Mouse (Mus musculus) gastrocnemius, adult 18-20 months (tissue): Measurements from ENCODE around the gene 3110082I17Rik. TPM values are rescaled to one million over a fixed set of nuclear protein-coding genes. Genes with fewer than 3 reads are reported as not detected.

ENCODE experiments used
- DNase-seq: peaks from one replicate; pipeline ENCODE4 v3.0.0; 2021; ENCODE audit warnings: low spot score
- long read RNA-seq, 2 experiments: library from polyadenylated mRNA; stranded (forward); transcript quantifications; one replicate each; pipeline ENCODE4 v2.0.0; 2021
- total RNA-seq, 2 experiments: library from RNA; stranded (reverse); gene quantifications; 2 replicates each; pipeline ENCODE4 v1.2.3; 2021

Gene 3110082I17Rik
- 10 to 100 TPM in 1 of 2 experiments, 1 to 10 TPM in 1; 9.6 to 10.4 TPM for total RNA-seq
- long read RNA-seq, experiment 1, transcript 3110082I17Rik-201 (5 exons, 1,429 nt), result major isoform, 12 of 16 reads
- long read RNA-seq, experiment 1, partial matches to known transcripts, result 0 of 16 reads
- long read RNA-seq, experiment 1, other reads (novel, unspliced or antisense), result 4 of 16 reads
- long read RNA-seq, experiment 2, transcript 3110082I17Rik-201 (5 exons, 1,429 nt), result major isoform, 7 of 15 reads
- long read RNA-seq, experiment 2, partial matches to known transcripts, result 2 of 15 reads
- long read RNA-seq, experiment 2, other reads (novel, unspliced or antisense), result 6 of 15 reads

DNA sequence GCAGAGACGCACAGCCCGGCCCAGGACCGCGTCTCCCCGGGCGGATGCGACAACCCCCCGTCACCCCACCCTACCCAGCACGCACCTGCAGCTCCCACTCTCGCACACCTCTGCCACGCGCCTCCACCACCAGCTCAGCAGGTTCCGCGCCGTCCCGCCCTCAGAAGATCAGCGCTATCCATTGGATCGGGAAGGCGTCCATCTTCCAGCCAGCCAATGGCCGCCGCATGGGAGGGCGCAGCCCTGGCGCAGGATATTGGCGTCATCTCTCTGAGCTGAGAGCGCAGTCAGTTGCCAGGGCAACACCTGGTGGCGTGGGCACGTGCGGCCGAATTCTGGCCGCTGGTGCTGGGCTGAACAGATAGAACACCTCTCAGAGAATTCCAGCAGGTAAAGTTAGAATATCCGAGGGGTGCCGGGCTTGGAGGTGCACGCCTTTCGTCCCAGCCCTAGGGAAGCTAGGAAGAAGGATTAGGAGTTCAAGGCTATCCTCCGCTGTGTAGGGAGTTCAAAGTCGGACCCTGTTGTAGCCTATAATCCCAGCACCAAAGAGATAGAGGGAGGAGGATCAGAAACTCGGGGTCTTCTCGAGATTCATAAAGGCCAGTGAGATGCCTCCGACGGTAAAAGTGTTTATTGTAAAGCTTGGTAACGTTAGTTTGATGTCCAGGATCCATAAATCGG lies at the start of gene 3110082I17Rik:
Gene 3110082I17Rik, minus strand, starts transcription at position 144 of the 684 bp plus-strand sequence.
- peak; percentile 98 for DNase-seq

DNA sequence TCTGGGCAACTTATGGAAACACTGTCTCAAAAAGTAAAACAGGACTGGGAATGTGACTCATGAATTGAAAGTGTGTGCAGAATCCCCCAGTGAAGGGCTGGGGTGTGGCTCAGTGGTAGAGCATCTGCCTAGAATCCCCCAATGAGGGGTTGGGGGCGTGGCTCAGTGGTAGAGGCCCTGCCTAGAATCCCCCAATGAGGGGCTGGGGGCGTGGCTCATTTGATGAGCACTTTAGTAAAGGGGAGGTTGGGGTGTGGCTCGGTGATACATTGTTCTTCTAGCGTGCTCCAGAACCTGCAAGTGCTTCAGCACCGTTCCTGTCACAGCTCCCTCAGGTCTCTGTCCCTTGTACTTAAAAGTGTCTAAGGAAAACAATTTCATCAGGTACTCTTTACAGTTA lies 45.9 kb upstream of the 3110082I17Rik start:
- DNase-seq, result no peak

DNA sequence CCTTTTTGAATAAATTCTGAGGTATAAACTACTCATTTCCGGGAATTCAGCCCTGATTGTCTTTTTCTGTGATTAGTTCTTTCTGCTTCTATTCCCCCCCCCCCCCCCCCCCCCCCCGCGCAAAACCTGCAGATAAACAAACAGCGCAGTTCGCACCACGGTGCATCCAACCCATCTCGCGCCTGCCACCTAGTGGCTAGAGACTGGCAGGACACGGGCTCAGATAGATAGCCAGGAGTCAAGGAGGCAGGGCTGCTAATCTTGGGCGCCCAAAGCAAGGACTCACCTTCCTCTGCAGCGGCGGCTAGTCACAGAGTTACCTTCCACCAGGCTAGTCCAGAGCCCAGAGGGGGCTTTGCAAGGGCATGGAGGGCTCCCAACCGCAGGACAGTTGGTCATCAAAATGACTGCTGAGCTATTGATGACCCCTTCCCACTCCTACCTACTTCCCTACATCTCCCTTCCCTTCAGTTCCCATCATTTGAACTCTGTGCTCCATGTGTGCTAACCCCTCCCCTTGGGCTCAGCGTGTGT lies 44.8 kb upstream of the 3110082I17Rik start:
- peak; percentile 83 for DNase-seq

DNA sequence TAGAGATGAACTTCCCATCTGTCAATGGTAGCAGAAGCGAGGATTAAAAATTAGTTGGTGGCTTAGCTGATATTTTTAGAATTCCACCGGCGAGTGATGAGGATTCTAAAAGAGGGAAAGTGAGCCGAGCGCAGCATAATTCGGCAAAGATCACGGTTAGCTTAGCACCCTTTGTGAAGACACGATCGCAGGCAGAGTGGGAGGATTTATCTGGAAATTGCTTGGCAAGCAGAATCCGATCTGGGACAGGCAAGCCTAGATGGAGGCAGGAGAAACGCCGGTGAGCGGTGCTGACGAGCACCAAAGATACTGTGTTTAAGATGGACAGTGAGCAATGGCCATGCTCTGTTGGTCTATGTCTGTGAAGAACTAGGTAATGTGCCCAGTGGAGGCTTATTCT lies 42.0 kb upstream of the 3110082I17Rik start:
- no peak for DNase-seq

DNA sequence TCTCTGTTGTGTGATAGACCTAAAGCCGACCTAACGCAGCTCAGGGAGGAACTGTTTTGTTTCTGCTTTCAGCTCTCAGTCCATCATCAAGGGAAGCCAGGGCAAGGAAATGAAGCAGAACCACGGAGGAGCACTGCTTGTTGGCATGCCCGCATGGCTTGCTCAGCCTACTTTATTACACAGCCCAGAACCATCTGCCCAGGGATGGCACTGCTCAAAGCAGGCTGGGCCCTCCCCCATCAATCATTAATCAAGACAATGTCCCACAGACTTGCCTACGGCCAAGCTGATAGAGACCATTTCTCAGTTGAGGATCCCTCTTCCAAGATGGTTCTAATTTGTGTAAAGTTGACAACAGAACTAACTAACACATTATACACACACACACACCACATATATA lies 38.5 kb upstream of the 3110082I17Rik start:
- DNase-seq, result no peak

DNA sequence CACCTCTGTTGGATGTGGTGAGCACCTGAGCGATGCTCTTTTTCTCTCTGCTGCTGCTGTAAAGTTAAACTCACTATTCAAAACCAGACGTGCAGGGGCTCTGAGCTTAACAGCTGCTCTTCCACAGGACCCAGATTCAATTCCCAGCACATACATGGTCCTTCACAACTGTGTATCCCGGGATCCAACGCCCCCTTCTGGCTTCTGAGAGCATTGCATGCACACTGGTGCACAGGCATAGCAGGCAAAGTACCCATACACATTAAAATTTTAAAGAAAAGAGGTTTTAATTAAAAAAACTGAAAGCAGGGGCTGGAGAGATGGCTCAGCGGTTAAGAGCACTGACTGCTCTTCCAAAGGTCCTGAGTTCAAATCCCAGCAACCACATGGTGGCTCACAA lies 36.6 kb upstream of the 3110082I17Rik start:
- DNase-seq, result no peak

DNA sequence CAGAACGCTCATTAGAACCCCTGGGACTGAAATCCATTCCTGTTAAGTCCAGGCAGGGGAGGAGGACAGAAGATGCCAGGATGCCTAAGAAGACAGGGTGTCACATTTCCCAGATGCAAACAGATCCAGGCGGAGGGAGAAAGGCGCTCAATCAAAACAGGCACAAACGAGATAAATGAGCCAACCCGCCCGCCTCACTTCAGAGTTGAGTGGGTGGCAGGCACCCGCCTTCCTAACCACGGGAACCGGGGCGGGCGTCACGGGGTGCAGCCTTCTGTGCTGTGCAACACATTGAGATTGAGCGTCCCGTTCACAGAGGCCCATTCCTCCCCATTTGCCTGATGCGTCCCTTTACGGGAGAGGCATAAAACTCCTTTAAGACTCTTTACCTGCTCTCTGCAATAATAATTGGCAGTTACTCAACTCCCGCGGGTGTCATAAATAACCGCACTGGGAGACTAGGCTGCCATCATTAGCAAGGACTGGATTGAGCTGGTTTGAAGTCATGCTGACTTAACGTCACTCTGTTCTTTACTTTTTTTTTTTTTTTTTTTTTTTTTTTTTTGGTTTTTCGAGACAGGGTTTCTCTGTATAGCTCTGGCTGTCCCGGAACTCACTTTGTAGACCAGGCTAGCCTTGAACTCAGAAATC lies 34.8 kb upstream of the 3110082I17Rik start:
- no peak for DNase-seq

DNA sequence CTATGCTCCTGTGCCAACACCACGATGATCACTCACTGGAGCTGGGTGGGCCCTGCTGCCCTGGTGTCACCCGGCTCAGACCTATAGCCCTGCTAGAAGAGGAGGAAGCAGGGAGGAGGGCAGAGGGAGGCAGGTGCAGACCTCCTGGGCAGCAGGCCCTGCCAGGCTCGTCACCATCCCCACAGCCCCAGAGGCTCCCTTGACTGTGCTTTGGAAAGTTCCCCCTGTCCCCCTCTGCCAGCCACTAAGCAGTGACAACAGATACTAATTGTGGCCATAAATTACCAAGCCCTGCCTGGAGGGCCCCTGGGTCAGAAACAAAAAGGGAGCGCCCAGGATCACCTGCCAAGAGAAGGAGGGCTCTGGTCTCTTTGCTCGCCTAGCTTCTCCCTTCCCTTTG lies 33.4 kb upstream of the 3110082I17Rik start:
- DNase-seq, result no peak

DNA sequence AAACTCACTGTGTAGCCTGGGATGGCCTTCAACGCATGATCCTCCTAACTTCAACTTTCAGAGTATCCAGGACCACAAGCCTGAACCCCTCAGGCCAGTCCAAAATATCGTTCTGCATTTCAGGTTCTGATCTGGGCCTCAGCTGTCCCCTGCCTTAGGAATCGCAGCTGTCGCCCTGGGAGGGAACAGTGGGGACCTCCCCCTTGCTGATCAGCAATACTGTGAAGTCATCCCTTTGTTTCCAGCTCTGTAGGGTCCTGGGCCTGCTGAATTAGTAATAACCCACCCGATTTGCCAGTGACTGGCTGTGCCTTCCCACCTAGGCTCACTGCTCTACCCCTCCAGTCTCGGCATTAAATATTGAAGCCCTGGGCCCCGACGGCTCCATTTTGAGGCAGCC lies 31.0 kb upstream of the 3110082I17Rik start:
- DNase-seq, result no peak

DNA sequence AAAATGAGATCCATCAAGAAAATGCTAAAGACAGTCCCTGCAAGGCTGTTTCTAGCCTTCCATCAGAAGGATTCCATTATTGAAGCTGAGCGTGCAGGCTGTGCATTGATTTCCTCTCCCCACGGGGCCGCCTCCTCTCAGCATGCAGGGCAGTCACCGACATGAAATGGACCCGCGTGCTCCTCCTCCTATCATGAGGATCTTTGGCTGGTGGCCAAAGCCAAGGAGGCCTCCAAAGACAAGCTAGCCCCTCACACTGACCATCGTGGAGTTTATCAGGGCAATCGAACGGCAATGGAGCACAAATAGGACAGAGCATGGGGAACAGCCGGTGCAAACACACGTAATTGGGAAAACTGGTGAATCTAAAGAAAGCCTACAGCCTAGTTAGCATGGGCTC lies 29.8 kb upstream of the 3110082I17Rik start:
- no peak for DNase-seq

DNA sequence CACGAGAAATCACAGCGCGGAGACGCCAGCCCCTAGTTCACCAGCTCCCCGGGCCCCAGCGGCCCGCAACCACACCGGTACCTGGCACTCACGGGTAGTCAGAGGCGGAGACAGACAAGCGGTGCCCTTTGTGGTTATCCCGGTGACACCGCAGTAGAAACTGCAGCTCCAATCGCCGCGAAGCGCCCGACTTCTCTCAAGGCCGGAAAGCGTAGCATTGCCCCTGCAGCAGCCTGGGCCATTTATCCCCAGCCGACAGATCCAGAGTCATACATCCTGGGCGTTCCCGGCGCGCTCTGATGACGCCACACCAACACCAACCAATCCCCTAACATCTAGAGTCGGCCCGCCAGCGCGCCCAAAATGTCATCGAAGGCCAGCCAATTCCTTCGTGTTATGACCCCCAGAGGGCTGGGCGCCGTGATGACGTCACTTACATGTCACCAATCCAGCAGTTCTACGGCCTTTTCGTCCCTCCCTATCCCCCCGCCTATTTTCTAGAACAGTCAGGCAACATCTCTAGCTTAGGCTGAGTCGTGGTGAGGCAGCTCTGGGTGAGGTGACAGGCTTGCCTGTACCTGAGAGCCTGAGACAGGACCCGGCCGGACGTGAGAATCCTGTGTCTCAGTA lies 24.0 kb upstream of the 3110082I17Rik start, which contains the start of gene Zfand2a:
Gene Zfand2a, minus strand, starts transcription at position 365 of the 630 bp plus-strand sequence.
- DNase-seq, result peak; percentile 99

DNA sequence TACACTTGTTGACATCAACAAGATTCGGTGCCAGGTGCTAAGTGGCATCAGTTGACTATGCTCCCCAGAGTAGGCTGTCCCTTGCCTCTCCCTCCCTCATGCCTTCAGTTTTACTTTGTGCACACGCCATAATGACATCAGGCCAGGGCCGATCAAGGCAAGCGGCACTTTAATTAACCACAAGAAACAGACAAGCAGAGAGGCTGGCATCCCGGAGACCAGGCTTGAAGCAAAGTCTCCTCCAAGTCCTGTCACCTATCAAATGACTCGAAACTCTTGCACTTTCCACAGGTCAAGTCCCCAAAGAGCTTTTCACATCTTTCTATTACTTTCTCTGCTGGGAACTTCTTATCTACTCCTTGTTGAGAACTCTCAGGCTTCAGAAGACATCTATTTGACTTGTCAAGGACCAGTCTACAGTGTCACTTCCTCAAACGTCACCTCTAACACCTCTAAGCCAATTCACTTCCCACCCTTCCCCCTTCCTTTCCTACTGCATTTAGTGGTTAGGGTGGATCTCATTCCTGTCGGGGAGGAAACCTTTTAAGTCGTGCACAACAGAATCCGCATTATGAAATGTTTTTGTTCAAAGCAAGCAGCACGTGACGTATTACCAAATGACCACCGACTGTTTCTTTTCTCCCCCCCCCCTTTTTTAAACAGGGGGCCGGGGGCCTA lies 23.0 kb upstream of the 3110082I17Rik start:
- DNase-seq, result no peak

DNA sequence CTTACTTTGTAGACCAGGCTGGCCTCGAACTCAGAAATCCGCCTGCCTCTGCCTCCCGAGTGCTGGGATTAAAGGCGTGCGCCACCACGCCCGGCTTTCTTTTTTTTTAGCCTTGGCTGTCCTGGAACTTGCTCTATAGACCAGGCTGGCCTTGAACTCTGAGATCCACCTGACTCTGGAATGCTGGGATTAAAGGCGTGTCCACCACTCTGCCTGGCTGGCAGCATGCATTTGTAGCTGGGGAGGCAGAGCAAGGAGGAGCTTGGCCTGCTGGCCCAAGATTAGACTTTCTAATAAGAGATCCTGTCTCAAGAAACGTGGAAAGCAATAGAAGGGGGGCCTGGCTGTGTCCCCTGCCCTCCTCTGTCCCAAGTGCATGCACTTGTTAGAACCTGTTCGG lies 20.1 kb upstream of the 3110082I17Rik start:
- DNase-seq, result no peak

DNA sequence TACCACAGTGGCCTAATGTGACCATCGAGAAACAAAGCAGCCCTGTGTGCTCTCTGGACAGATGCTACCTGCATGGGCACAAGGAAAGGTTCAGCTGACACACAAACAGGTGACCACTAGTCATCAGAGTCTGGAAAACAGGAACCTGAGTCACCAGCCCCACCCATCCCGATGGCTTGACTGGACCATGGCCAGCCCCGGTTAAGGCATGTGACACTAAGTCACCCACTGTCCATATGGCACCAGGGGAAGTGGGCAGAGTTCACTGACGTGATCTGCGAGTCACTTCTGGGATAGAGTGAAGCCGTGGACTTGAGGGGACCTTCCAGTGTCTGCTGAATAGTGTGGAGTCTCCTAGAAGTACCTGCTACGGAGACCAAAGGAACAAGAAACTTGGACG lies 18.8 kb upstream of the 3110082I17Rik start:
- no peak for DNase-seq

DNA sequence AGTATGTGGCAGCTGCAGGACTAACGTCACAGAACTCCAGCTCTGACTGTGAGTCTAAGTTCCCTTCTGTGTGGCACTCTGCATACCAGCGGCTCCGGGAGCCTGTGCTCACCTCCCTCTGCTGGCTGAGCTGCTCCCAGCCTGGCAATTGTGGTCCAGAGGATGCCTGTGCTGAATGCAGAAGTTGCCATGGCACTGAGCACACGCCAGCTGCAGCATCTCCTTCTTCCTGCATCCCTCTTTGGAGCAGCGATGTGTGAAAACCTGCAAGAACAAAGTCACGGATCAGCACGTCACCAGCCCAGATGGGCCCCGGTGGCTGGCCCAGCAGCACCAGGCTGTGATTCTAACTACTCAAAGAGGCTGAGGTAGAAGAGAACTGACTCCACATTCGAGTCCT lies 14.4 kb upstream of the 3110082I17Rik start:
- no peak for DNase-seq

DNA sequence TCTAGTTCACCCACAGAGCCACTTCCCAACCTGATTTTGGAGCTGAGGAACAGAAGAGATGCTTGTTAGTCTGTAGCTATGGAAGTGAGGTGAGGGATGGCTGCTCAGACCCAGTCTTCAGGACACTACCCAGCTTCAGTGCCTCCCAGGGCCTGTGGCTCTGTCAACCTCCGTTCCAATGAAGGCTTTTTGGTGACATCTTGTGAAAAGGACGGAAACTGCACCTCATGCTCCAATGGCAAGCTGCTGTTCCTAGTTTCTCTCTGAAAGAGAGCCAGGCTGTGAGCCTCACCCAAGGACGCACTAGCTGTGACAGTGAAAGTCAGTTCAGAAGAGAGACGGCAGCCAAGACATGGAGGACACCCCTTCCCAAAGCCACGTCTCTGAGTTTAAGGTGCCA lies 7.7 kb upstream of the 3110082I17Rik start:
- DNase-seq, result no peak

DNA sequence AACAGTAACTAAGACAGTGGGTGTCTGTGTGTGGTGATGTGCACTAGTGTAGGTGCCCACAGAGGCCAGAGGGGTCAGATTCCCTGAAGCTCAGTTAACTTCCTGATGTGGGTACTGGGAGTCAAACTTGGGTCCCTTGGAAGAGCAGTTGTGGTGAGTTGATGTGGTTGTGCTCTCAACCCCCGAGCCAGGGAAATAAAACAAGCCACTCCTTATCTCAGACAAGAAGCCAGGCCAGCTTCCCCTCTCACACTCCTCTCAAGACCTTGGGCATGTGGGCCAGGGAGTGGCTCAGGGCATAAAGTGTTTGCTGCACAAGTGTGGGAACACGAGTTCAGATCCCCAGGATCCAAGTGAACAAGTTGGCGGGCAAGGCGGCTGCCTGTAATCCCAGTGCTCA lies 6.5 kb upstream of the 3110082I17Rik start:
- DNase-seq, result no peak

DNA sequence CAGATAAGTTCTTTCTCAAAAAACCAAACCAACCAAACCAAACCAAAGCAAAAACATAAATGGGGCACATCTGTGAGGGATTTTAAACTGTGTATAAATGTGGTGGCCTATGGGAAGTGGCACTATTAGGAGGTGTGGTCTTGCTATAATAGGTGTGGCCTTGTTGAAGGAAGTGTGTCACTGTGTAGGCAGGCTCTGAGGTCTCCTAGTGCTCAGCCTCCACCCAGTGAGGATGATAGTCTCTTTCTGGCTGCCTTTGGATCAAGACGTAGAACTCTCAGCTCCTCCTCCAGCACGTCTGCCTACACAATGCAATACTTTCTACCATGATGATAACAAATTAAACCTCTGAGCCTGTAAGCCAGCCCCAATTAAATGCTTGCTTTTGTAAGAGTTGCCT lies 6.0 kb upstream of the 3110082I17Rik start:
- no peak for DNase-seq

DNA sequence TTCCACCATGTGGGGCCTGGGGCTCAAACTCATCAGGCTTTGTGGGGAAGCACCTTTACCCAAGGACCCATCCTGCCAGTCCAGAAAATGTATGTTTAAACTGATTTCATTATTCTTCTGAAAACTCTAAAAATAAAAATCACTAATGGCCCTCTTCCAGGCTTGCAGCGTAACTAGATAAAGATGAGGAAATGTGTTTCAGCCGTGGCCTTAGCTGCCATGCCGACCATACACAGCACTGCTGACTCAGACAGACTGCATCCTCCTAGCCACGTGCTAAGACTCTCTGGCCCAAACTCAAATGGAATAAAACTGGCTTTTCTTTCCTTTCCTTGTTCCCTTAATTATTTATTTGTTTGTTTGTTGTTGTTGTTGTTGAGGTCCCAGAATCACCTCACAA lies 4.5 kb upstream of the 3110082I17Rik start:
- no peak for DNase-seq

DNA sequence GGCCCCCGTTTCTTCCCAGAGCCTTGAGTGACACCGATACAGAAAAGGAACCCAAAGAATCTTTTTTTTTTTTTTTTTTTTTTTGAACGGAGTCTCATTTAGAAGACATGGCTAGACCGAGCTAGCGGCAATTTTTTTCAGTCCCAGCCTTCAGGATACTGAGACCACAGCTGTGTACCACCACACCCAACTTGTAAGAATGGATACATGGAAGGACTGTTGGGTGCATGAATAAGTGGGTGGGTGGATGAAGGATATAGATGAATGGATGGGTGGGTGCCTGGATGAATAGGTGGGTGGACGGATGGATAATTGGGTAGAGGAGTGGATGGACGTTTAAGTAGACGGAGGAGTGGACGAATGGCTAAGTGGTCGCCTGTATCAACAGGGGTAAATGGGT lies 389 bp downstream of the 3110082I17Rik start:
- no peak for DNase-seq

DNA sequence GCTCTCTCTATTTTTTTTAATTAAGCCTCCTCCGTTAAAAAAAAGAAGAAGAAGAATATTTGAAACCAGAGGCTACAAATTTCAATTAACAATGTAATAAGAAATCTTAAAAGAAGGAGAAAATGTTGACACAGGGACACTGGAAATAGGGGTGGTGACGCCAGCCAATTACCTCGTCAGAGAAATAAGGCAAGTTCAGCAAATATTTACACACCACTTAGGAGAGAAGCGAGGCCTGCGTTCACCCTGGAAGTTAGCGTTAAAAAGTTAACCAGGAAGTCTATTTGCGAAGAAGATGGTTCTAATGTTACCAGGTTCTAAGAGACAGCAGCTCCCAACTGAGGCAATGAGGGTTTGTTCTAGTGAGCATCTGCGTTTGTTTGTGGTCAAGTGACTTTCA lies 3.1 kb downstream of the 3110082I17Rik start:
- DNase-seq, result no peak
